Mouse (Mus musculus) large intestine, adult 2 months (tissue): ENCODE measurements around the gene Gm20388. TPM values are rescaled to one million over a fixed set of nuclear protein-coding genes. Genes with fewer than 3 reads are reported as not detected.

Source experiments
- DNase-seq: peaks from one replicate; pipeline ENCODE4 v3.0.0-alpha.2; 2012; ENCODE audit warnings: low read depth, low spot score
- WGBS: fragments of 180-500 bp; shearing (Covaris S2); methylation state at CpG from one replicate; pipeline ENCODE4 v1.1.7; 2018; 5-methylcytosine and 5-hydroxymethylcytosine counted together
- polyA plus RNA-seq: library from polyadenylated mRNA; depleted of rRNA; stranded (reverse); fragments of >200 nt; gene quantifications from 2 replicates; pipeline ENCODE4 v1.2.3, GENCODE M21; 2012

Gene Gm20388
- polyA plus RNA-seq, 1 experiment, result 31.5 TPM

GRCm38 (mm10) chr8:124250785-124251184, 4340.1 kb downstream of the Gm20388 start:
- no peak for DNase-seq
- 40% methylated on average over 4 of the region's 4 CpGs for WGBS

GRCm38 (mm10) chr8:124252533-124252950, 4341.9 kb downstream of the Gm20388 start:
- no peak for DNase-seq
- 69% methylated on average over 5 of the region's 5 CpGs for WGBS

GRCm38 (mm10) chr8:124253939-124254338, 4343.3 kb downstream of the Gm20388 start:
- WGBS, result 76% methylated on average over 6 of the region's 6 CpGs
- no peak for DNase-seq

GRCm38 (mm10) chr8:124256841-124257240, 4346.2 kb downstream of the Gm20388 start:
- 60% methylated on average over 9 of the region's 9 CpGs for WGBS
- DNase-seq, result no peak

- DNase-seq, result no peak
- 21% methylated on average over 10 of the region's 10 CpGs for WGBS
Measured at GRCm38 (mm10) chr8:124257363-124257762, 4346.7 kb downstream of the Gm20388 start.

GRCm38 (mm10) chr8:124259146-124259545, 4348.5 kb downstream of the Gm20388 start:
- DNase-seq, result no peak
- 77% methylated on average over 4 of the region's 4 CpGs for WGBS

GRCm38 (mm10) chr8:124259925-124260324, 4349.3 kb downstream of the Gm20388 start:
- no peak for DNase-seq
- WGBS, result 93% methylated on average over 7 of the region's 7 CpGs

- DNase-seq, result no peak
- 86% methylated on average over 12 of the region's 12 CpGs for WGBS
Measured at GRCm38 (mm10) chr8:124260371-124260770, 4349.7 kb downstream of the Gm20388 start.

GRCm38 (mm10) chr8:124263058-124263457, 4352.4 kb downstream of the Gm20388 start:
- DNase-seq, result no peak
- 76% methylated on average over 9 of the region's 9 CpGs for WGBS

- WGBS, result 43% methylated on average over 8 of the region's 8 CpGs
- no peak for DNase-seq
Measured at GRCm38 (mm10) chr8:124264032-124264431, 4353.4 kb downstream of the Gm20388 start.

GRCm38 (mm10) chr8:124264671-124265070, 4354.0 kb downstream of the Gm20388 start:
- WGBS, result 83% methylated on average over 12 of the region's 12 CpGs
- no peak for DNase-seq

GRCm38 (mm10) chr8:124265130-124265529, 4354.5 kb downstream of the Gm20388 start:
- 78% methylated on average over 2 of the region's 2 CpGs for WGBS
- no peak for DNase-seq

- peak; percentile 74 for DNase-seq
- WGBS, result 16% methylated on average over 8 of the region's 8 CpGs
Measured at GRCm38 (mm10) chr8:124265798-124266197, 4355.2 kb downstream of the Gm20388 start.

- DNase-seq, result peak; percentile 47
- WGBS, result 34% methylated on average over 4 of the region's 4 CpGs
Measured at GRCm38 (mm10) chr8:124267206-124267605, 4356.6 kb downstream of the Gm20388 start.

- no peak for DNase-seq
- WGBS, result 82% methylated on average over 6 of the region's 6 CpGs
Measured at GRCm38 (mm10) chr8:124270504-124270903, 4359.9 kb downstream of the Gm20388 start.

- no peak for DNase-seq
- 84% methylated on average over 11 of the region's 11 CpGs for WGBS
Measured at GRCm38 (mm10) chr8:124270904-124271303, 4360.3 kb downstream of the Gm20388 start.

GRCm38 (mm10) chr8:124271518-124271917, 4360.9 kb downstream of the Gm20388 start:
- WGBS, result 69% methylated on average over 12 of the region's 12 CpGs
- no peak for DNase-seq

GRCm38 (mm10) chr8:124272792-124273191, 4362.2 kb downstream of the Gm20388 start:
- DNase-seq, result no peak
- 58% methylated on average over 3 of the region's 3 CpGs for WGBS

GRCm38 (mm10) chr8:124273606-124274218, 4363.1 kb downstream of the Gm20388 start:
- 58% methylated on average over 8 of the region's 8 CpGs for WGBS
- DNase-seq, result no peak

- DNase-seq, result no peak
- WGBS, result 59% methylated on average over 10 of the region's 10 CpGs
Measured at GRCm38 (mm10) chr8:124274441-124275120, 4363.9 kb downstream of the Gm20388 start.

- WGBS, result 90% methylated on average over 10 of the region's 10 CpGs
- no peak for DNase-seq
Measured at GRCm38 (mm10) chr8:124275377-124276071, 4364.9 kb downstream of the Gm20388 start.
